Mouse (Mus musculus): ENCODE data around the gene Hilpda.

Hilpda gene

GRCm38 (mm10) chr6:29278513-29279267, 6.4 kb downstream of the Hilpda start:
- DNase-seq = peak; percentile 75

- no peak for DNase-seq
These were observed 7.0 kb downstream of the Hilpda start, which contains the start of gene Fam71f2 for GRCm38 (mm10) chr6:29279293-29279692. Gene Fam71f2 (plus strand): TSS chr6:29279593.

GRCm38 (mm10) chr6:29280671-29281070, 8.4 kb downstream of the Hilpda start:
- DNase-seq = no peak

DNA sequence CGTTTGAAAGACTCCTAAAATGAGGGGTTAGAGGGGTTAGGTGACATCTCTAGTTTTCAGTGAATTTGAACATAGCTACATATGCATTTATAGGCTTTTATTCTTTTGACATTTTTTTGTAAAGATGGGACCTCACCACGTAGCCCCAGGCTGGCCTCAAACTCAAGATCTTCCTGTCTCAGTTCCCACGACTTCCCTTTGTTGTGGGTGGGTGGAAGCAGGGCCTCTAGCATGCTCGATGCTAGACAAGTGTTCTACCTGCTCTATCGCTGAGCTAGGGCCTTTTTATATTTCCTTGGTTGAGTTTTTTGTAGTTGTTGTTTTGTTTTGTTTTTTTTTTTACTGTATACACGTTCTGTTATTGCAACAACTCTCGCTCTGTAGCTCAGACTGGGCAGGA, 14.6 kb downstream of the Hilpda start:
- DNase-seq = no peak

DNA sequence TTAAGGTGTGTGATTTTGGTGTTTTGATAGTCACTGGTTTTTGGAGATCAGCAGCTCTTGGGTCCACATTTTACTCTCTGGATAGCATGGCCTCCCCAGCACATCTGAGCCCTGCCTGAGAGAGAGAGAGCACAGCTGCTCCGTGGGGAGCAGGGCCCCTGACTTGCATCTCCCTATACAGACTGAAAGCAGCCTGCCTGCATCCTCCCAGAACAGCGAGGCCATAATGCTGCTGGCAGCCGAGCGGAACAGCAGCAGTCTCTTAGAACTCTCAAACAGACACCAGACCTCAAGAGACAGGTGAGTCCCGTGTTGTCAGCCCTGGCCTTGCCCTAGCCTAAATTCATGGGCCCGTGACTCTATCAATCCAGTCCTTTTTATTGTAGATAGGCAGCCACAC, 15.2 kb downstream of the Hilpda start:
- DNase-seq = no peak

GRCm38 (mm10) chr6:29287944-29288343, 15.7 kb downstream of the Hilpda start:
- DNase-seq = no peak

- DNase-seq = no peak
These were observed 16.4 kb downstream of the Hilpda start for GRCm38 (mm10) chr6:29288651-29289050.

DNA sequence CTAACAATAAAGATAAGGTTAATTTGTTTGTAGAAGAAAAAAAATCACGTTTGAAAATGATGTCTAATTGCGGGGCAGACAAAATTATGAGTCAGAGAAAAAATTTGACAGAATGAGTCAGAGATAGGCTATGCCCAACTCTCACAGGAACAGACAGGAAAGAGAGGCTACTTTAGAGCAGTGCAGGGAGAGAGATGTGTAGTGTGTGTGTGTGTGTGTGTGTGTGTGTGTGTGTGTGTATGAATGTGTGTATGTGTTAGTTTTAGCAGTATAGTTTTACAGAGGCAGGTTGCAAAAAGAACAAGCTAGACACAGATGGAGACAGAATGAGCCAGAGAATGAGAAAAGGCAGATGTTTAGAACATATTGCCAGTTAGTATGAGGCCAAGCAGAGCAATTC, 26.8 kb downstream of the Hilpda start:
- no peak for DNase-seq

DNA sequence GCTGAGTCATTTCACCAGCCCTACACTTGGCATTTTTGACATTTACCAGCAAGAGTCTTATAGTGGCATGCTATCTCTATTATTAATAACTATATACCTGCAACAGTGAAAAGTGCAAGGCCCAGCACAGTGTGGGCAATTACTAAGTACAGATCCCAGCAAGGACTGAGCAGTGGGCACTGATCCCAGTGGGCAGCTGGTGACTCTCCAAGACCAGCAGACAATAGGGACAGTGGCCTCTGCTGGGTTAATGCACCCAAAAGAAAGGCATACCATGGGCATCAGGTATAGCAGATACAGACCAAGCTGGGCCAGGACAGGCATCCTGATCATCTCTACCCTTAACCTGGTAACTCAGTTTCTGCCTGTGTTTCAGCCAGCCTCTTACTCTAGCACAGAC, 31.0 kb downstream of the Hilpda start:
- DNase-seq = no peak

DNA sequence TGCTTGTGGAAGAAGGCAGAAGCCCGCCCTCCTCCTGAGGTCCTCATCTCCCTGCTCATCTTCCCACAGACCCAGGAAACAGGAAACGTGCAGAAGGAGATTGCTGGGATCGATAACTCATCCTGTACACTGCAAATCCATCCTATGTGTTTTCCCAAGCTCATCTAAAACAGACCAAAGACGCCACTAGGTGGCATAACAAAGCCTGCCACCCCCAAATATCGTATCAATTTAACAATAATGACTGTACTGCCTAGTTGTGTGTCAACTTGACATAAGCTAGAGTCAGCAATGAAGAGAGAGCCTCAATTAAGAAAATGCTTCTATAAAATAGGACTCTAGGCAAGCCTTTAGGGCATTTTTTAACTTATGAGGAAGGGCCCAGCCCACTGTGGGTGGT, 31.4 kb downstream of the Hilpda start:
- DNase-seq = peak; percentile 22

GRCm38 (mm10) chr6:29305462-29305861, 33.2 kb downstream of the Hilpda start:
- DNase-seq = no peak

DNA sequence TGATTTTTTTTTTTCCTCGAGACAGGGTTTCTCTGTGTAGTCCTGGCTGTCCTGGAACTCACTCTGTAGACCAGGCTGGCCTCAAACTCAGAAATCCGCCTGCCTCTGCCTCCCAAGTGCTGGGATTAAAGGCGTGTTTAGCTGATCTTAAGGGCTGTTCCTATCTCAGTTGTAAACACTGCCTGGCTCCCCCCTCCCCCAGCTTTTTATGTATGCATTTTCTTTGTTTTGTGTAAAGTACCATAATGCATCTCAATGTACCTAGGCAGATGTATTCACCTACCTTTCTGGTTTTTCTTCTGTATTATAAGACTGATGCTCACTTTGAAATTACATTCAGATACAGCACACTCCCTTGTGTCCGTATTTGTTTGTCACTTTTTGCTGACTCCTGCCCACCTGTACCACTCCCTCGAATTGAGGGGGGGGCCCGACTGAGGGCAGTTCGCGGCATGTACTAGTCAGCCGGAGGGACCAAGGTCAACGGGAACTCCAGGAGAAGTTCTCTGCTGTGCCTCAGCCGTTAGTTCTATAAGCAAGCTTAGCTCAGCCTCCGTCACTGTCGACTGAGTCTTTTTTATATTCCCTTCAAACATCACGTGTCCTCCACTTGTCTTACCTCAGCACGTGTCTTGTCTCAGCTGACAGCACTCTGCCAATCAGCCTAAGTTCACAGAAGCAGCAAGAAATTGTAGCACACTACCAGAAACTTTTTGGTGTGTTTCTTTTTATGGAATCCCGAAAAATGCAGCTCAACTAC, 36.7 kb downstream of the Hilpda start:
- no peak for DNase-seq

DNA sequence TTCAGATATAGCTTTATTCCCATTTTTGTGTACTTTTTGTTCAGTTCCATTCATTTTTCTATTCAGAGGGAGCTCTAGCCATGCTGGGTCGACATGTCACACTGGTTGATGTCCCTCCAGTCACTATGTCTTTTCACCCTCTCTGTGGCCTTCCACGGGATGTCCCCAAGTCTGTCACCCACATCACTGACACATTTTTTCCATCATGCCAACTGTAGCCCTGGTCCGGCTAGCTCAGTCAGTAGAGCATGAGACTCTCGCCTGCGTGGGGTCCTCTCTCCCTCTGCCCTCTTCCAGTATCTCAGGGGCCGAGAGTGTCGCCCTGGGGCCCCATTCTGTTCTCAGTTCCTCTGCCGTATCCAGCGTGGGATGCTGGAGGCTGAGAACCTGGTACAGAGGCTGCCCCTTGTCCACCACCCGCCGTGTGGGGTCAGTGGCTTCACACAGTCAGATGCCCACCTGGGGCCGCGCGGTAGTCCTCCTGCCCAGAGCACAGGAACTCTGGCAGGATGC, 41.5 kb downstream of the Hilpda start:
- DNase-seq = no peak

DNA sequence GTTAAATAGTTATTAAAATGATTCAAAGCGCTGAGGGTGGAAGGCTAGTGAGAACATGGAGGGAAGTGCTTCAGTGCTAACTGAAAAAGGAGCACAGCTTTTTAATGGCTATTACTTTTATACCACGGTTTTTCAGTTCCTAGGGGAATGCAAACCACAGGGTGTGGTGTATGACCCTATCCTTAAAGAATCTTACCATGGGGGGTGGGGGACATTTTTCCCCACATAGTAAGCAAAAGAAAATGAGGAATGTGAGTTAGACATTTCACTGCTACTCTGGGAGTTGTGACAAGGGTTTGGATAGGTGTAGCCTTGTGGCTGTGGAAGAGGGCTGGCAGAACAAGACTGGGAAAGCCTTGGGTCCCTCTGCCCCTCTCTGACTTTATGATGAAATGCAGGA, 45.0 kb downstream of the Hilpda start:
- DNase-seq = no peak

DNA sequence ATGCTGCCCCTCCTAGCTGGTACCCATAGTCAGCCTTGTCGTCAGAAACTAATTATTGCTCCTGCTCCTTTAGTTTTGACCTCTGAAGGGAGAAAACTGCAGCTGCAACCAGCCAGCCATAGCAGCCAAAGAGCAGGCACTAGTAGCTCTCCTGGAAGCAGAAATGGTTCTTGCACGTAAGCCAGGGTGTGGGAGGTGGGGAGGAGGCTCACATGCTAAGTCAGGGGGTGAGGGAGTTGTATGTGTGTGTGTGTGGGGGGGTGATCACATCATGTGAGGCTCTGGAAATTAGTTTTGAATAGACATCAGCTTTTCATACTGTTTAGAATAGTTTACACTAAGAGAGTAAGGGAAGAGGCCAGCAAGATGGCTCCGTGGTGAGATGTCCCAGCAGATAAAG, 45.7 kb downstream of the Hilpda start:
- DNase-seq = no peak

DNA sequence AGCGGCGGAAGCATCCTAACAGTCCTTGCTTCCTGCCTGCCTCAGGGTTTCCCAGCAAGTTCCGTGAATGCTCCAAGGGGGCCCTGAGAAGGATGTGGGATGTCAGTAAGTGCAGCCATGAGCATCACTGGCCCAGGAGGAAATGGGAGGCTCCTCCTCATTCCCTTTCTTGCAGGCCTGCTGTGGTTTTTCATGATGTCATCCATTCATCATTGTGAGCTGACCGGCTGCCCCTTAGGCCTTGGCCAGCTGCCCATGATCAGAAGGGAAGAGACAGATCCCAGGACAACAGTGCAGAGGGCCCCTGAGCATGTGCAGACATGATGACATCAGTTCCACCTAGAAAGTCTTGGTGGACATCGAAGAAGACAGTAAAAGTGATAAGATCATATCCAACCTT, 46.6 kb downstream of the Hilpda start, which contains the start of gene Fam71f1:
Gene Fam71f1, plus strand, starts transcription at position 262 of the 400 bp plus-strand sequence.
- peak; percentile 27 for DNase-seq

DNA sequence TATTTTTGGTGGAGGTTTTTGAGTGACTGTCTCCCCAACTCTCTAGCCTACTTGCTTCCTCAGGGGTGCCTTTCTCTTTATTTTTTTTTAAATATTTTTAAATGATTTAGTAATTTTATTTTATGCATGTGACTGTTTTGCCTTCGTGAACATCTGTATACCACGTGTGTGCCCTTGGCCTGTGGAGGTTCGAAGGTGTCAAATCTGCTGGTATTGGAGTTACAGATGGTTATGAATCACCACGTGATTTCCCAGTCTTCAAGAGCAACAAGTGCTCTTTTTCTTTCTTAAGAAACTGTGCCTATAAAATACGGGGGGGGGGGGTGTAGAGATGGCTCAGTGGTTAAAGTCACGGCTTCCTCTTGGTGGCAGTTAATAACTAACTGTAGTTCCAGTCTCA, 49.3 kb downstream of the Hilpda start:
- DNase-seq = no peak

- DNase-seq = no peak
These were observed 49.9 kb downstream of the Hilpda start for GRCm38 (mm10) chr6:29322147-29322546.

GRCm38 (mm10) chr6:29322735-29323134, 50.4 kb downstream of the Hilpda start:
- no peak for DNase-seq

Measured in lung, postnatal 36 days (tissue).